Mouse (Mus musculus) hindbrain, embryonic 14.5 days (tissue): ENCODE measurements at regions not wholly inside any gene's neighbourhood (a gene's known extent, or its start where the extent isn't known, plus 50 kb on each side); places are given as distances from the start of the nearest gene placed in this dataset.

Experiments used
- ATAC-seq: fragments of 200-750 bp; cut with Nextera tagmentation; 2 replicates; pipeline ENCODE4 v1.8.0; 2017; ENCODE audit warnings: moderate number of reproducible peaks, mild to moderate bottlenecking, moderate TSS enrichment, moderate library complexity; ENCODE audit not compliant: low FRiP score
- DNase-seq: peaks from one replicate; pipeline ENCODE4 v3.0.0-alpha.2; 2015; ENCODE audit warnings: low spot score
- H3K27ac ChIP-seq: fragments of 300-500 bp; sonication (generic); 2 replicates; pipeline ENCODE4 v1.5.1; 2014; ENCODE audit warnings: mild to moderate bottlenecking, moderate library complexity
- H3K27me3 ChIP-seq: fragments of 300-500 bp; sonication (generic); 2 replicates; pipeline ENCODE4 v1.6.1; 2014; ENCODE audit warnings: mild to moderate bottlenecking, low read length, mixed read lengths; ENCODE audit not compliant: control insufficient read depth, insufficient read depth
- H3K36me3 ChIP-seq: fragments of 300-500 bp; sonication (generic); replicated peaks from 2 replicates; pipeline ENCODE4 v1.6.1; 2014; ENCODE audit not compliant: control insufficient read depth, insufficient read depth
- H3K4me1 ChIP-seq: fragments of 300-500 bp; sonication (generic); replicated peaks from 2 replicates; pipeline ENCODE4 v1.6.1; 2014; ENCODE audit warnings: antibody characterized with exemption, low read length, mixed read lengths; ENCODE audit not compliant: control insufficient read depth, insufficient read depth
- H3K4me2 ChIP-seq: fragments of 300-500 bp; sonication (generic); replicated peaks from 2 replicates; pipeline ENCODE4 v1.6.1; 2014; ENCODE audit warnings: mild to moderate bottlenecking, moderate library complexity
- H3K4me3 ChIP-seq: fragments of 300-500 bp; sonication (generic); replicated peaks from 2 replicates; pipeline ENCODE4 v1.5.1; 2014; ENCODE audit warnings: mild to moderate bottlenecking, low read length
- H3K9ac ChIP-seq: fragments of 300-500 bp; sonication (generic); 2 replicates; pipeline ENCODE4 v1.6.1; 2014
- H3K9me3 ChIP-seq: fragments of 300-500 bp; sonication (generic); 2 replicates; pipeline ENCODE4 v1.6.1; 2016; ENCODE audit warnings: low read length; ENCODE audit not compliant: control insufficient read depth
- WGBS: fragments of 180-500 bp; shearing (Covaris S2); extraction: QIAGEN DNeasy Blood & Tissue Kit; methylation state at CpG from one replicate; pipeline ENCODE4 v1.1.7; 2014; 5-methylcytosine and 5-hydroxymethylcytosine counted together

DNA sequence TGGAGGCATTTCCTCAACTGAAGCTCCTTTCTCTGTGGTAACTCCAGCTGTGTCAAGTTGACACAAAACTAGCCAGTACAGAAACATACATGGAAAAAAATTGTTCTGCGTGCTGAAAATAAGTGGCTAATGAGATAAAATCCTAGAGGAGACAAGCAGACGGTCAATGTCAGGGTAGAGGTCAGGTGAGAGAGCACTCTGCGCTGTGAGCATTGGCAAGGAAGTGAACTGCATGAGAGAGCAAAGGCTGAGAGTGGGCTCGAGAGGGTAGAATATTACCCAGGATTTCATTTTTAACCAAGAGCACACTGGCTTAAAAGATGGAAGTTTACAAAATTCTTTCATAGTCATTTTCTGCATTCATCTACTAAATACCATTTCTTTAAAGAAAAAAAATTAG, 439.2 kb downstream of the Tns1 start:
- 88% methylated on average over 4 of the region's 4 CpGs for WGBS

DNA sequence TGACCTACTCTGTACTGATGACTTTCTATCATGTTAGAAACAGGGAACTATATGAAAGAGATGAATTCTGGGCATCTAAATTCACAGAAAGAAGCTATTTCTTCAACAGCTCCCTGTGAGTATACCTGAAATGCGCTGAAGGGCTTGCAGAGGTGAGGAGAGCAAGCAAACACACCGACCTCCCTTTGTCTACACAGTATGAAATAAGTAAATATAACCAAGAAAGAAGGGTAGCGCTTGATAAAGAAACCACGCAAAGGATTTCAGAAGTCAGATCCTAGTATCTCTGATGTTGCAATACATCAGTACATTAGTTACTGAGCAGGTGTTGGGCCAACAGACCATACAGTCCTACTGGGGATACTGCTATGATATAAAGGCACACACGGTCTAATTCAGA, 440.1 kb downstream of the Tns1 start:
- Histone ChIP-seq H3K4me2 (no peak overlapping the region), H3K9ac (no peak overlapping the region), H3K4me3 (no peak overlapping the region), H3K9me3 (no peaks in the 10 kb centered on the region), H3K4me1 (no peaks in the 10 kb centered on the region), H3K36me3 (no peaks in the 10 kb centered on the region), H3K27me3 (no peaks in the 10 kb centered on the region), H3K27ac (no peak overlapping the region)
- WGBS = 96% methylated on average over 5 of the region's 5 CpGs
- ATAC-seq = no peak
- DNase-seq = no peak

More for the DNA sequence above, 439.2 kb downstream of the Tns1 start:
- DNase-seq = no peak
- H3K9me3 ChIP-seq = no peaks in the 10 kb centered on the region
- H3K27ac ChIP-seq = no peak overlapping the region
- no peak overlapping the region for H3K4me3 ChIP-seq
- H3K27me3 ChIP-seq = no peaks in the 10 kb centered on the region
- H3K36me3 ChIP-seq = no peaks in the 10 kb centered on the region
- H3K4me2 ChIP-seq = no peak overlapping the region
- no peaks in the 10 kb centered on the region for H3K4me1 ChIP-seq
- no peak overlapping the region for H3K9ac ChIP-seq
- ATAC-seq = no peak

DNA sequence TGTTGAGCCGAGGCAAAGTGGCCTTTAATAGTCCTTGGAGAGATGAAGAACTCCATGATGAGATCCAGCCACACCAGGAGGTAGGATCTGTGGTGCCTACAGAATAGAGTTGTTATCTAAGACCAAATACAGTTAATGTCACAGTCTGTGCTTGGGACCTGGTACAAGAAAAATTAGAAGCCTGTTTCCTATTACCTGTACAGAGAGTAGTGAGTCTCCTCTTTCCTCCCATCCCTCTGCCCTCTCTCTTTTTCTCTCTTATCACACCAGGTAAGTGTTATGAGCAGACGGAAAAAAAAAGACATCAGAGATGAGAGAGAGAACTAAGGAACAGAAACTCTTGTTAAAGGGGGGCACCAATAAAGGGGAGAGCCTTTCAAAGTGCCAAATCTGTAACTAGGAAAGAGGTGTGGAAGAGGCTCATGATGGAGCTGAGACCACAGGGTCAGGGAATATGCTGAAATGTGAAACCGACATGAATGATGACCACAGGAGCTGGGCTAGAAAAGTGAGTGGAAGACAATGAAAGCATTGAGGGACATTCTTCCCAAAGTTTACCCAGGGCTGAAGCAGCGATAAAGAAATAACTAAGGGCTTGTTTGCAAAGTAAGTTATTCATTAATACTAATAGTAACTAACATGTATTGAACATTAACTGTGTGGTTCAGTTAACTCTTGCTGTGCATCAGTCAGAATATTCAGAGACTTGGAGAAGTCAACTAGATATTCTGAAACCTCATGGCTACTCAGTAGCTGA, 440.9 kb downstream of the Tns1 start:
- Histone ChIP-seq H3K9ac (no peak overlapping the region), H3K4me2 (no peak overlapping the region), H3K27me3 (no peaks in the 10 kb centered on the region), H3K9me3 (no peaks in the 10 kb centered on the region), H3K27ac (no peak overlapping the region), H3K36me3 (no peaks in the 10 kb centered on the region), H3K4me3 (no peak overlapping the region), H3K4me1 (no peaks in the 10 kb centered on the region)
- 76% methylated on average over 4 of the region's 4 CpGs for WGBS
- no peak for ATAC-seq
- no peak for DNase-seq

DNA sequence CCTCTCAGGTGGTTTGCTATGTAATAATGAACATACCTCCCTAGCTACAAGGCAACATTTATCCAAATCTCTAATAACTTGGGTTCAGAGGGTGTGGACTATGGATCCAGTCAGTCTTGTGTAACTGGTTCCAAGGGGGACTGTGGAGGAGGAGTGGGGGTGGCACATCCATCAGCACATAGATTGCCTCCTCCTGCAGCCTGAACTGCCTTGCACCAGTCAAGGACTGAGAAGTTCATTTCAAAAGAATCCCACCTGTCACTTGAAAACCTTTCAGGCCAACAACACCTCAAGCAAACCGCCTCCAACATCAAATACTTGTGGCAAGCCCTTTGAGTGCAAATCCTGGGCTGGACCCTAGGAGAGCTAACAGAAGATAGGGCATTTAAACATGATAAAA, 442.6 kb downstream of the Tns1 start:
- Histone ChIP-seq H3K9ac (no peak overlapping the region), H3K9me3 (no peaks in the 10 kb centered on the region), H3K4me3 (no peak overlapping the region), H3K4me1 (no peaks in the 10 kb centered on the region), H3K27me3 (no peaks in the 10 kb centered on the region), H3K27ac (no peak overlapping the region), H3K36me3 (no peaks in the 10 kb centered on the region), H3K4me2 (no peak overlapping the region)
- DNase-seq (no peak), ATAC-seq (no peak)
- WGBS = 64% methylated on average over 1 of the region's 1 CpGs

- H3K4me2 ChIP-seq = no peak overlapping the region
- no peak overlapping the region for H3K9ac ChIP-seq
- no peak for ATAC-seq
- H3K9me3 ChIP-seq = no peaks in the 10 kb centered on the region
- WGBS = 94% methylated on average over 3 of the region's 3 CpGs
- no peaks in the 10 kb centered on the region for H3K4me1 ChIP-seq
- H3K27ac ChIP-seq = no peak overlapping the region
- no peaks in the 10 kb centered on the region for H3K36me3 ChIP-seq
- no peaks in the 10 kb centered on the region for H3K27me3 ChIP-seq
- DNase-seq = no peak
- no peak overlapping the region for H3K4me3 ChIP-seq
These were observed 443.4 kb downstream of the Tns1 start for GRCm38 (mm10) chr1:73680829-73681228.

GRCm38 (mm10) chr1:73673851-73674235, 450.4 kb downstream of the Tns1 start:
- no peak overlapping the region for H3K4me3 ChIP-seq
- DNase-seq = no peak
- no peak overlapping the region for H3K4me2 ChIP-seq
- no peak overlapping the region for H3K27ac ChIP-seq
- ATAC-seq = no peak
- H3K4me1 ChIP-seq = no peaks in the 10 kb centered on the region
- WGBS = 65% methylated on average over 1 of the region's 1 CpGs
- no peak overlapping the region for H3K9ac ChIP-seq
- H3K9me3 ChIP-seq = no peaks in the 10 kb centered on the region
- H3K27me3 ChIP-seq = no peaks in the 10 kb centered on the region
- no peaks in the 10 kb centered on the region for H3K36me3 ChIP-seq

DNA sequence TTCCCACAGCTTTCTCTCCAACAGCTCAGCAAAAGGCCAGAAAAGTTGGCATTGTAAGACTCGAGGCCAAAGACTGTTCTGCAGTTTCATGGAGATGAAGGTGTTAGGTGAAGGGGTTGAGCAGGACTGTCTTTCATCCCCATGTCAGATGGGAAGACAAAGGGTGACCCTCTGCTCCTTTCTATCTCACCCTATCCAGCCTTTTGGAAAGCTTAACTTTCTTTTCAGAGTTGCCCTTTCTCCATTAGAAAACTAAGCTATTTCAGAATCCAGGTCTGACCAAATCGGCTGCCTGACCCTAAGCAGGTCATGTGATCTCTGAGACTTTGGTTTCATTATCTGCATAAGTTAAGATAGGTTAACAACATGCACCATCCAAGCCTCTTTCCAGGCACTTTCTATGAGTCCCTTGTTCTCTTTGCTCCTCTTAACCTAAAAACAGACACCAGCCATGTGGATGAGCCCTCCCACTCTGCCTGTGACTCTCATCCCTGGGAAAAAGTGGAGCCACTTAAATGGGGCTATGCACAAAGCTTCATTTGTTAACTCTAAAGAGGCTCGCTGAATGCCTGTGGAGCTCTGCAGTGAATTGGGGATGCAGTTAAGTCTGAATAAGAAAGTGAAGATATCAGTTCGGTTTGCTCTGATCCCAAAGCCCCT, 450.9 kb downstream of the Tns1 start:
- Histone ChIP-seq H3K9ac (no peak overlapping the region), H3K4me2 (no peak overlapping the region), H3K9me3 (no peaks in the 10 kb centered on the region), H3K36me3 (no peaks in the 10 kb centered on the region), H3K4me3 (no peak overlapping the region), H3K27me3 (no peaks in the 10 kb centered on the region), H3K4me1 (no peaks in the 10 kb centered on the region), H3K27ac (no peak overlapping the region)
- WGBS = 26% methylated on average over 4 of the region's 4 CpGs
- DNase-seq (no peak), ATAC-seq (no peak)

GRCm38 (mm10) chr1:73672239-73672638, 452.0 kb downstream of the Tns1 start:
- Histone ChIP-seq H3K9me3 (no peaks in the 10 kb centered on the region), H3K4me2 (no peak overlapping the region), H3K4me1 (no peaks in the 10 kb centered on the region), H3K36me3 (no peaks in the 10 kb centered on the region), H3K4me3 (no peak overlapping the region), H3K9ac (no peak overlapping the region), H3K27ac (no peak overlapping the region), H3K27me3 (no peaks in the 10 kb centered on the region)
- 91% methylated on average over 4 of the region's 4 CpGs for WGBS
- ATAC-seq (no peak), DNase-seq (no peak)

DNA sequence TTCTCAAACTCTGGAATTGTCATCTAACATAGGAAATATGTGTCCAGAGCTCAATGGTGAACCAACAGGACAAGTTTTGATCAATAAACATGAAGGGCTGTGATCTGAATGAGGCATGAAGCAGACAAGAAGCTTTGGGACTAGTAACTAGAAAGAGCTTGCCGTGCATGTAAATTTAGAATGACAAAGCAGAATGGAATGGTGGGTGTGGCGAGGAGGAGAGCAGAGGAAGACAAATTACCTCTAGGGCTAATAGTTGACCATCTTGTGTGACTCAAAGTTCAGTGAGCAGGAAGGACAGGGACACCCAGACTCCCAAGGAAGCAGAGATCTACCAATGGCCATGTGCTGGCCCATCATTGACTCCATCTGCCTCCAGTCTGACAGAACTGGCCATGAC, 455.6 kb downstream of the Tns1 start:
- WGBS = 64% methylated on average over 2 of the region's 2 CpGs
- no peak overlapping the region for H3K9ac ChIP-seq
- ATAC-seq (no peak), DNase-seq (no peak)
- no peaks in the 10 kb centered on the region for H3K4me1 ChIP-seq
- H3K27ac ChIP-seq = no peak overlapping the region
- H3K9me3 ChIP-seq = no peaks in the 10 kb centered on the region
- H3K4me2 ChIP-seq = no peak overlapping the region
- H3K36me3 ChIP-seq = no peaks in the 10 kb centered on the region
- H3K27me3 ChIP-seq = no peaks in the 10 kb centered on the region
- no peak overlapping the region for H3K4me3 ChIP-seq
